Mouse (Mus musculus) lung, adult 2 months (tissue): ENCODE measurements around the gene Rgs11.
"Not testable (repeated sequence)": the region's sequence is repeated elsewhere in the genome, so short reads cannot be mapped to it uniquely, and the experiment has no call there.

Experiments
- CTCF ChIP-seq: fragments of 200-500 bp; IDR thresholded peaks from 2 replicates; pipeline ENCODE4 v1.5.1; 2011; ENCODE audit warnings: mild to moderate bottlenecking, low read length, control low read depth; ENCODE audit not compliant: insufficient read depth
- POLR2A ChIP-seq: fragments of 200-500 bp; IDR thresholded peaks from 2 replicates; pipeline ENCODE4 v1.6.1; 2011; ENCODE audit warnings: low read depth, mild to moderate bottlenecking, control low read depth, low read length, borderline replicate concordance; ENCODE audit errors: extremely low read depth

- TF ChIP-seq CTCF, POLR2A: not testable (repeated sequence)
Observed at GRCm38 (mm10) chr17:26175248-26175647, 27.5 kb upstream of the Rgs11 start.
